Mouse (Mus musculus) erythroblast, embryonic 14.5 days (primary cell): ENCODE results near the gene Polr2a.

Source experiments
- GATA1 ChIP-seq: IDR thresholded peaks from 2 replicates; pipeline ENCODE4 v1.6.1; 2012; ENCODE audit warnings: low read length, inconsistent platforms, mixed read lengths
- TAL1 ChIP-seq: IDR thresholded peaks from 3 replicates; pipeline ENCODE4 v1.6.1; 2012; ENCODE audit warnings: low read length, inconsistent platforms, mixed read lengths

- TF ChIP-seq GATA1 (no peak), TAL1 (no peak)
Measured at GRCm38 (mm10) chr11:69760901-69761200, 2.4 kb upstream of the Polr2a start.
